Mouse (Mus musculus) heart, postnatal 14 days (tissue): Measurements from ENCODE around the gene Wdhd1. TPM values are rescaled to one million over a fixed set of nuclear protein-coding genes. Genes with fewer than 3 reads are reported as not detected.

Source experiments
- DNase-seq, 2 experiments: peaks; one replicate each; pipeline ENCODE4 v3.0.0; 2021 to 2022
- intact Hi-C: fragments of 180-260 bp; cut with DNase I; formaldehyde crosslinking; loops from one replicate; pipeline ENCODE4 v1.15.1; 2025
- total RNA-seq, 2 experiments: library from RNA; stranded (reverse); gene quantifications; 2 replicates each; pipeline ENCODE4 v1.2.3; 2021

Gene Wdhd1
- total RNA-seq, 2 experiments from 2014 or later: 1.5 to 2.0 TPM

GRCm38 (mm10) chr14:47285271-47285670 lies 8.6 kb upstream of the Wdhd1 start:
- intact Hi-C loops: no loop called here
- DNase-seq: no peak

DNA sequence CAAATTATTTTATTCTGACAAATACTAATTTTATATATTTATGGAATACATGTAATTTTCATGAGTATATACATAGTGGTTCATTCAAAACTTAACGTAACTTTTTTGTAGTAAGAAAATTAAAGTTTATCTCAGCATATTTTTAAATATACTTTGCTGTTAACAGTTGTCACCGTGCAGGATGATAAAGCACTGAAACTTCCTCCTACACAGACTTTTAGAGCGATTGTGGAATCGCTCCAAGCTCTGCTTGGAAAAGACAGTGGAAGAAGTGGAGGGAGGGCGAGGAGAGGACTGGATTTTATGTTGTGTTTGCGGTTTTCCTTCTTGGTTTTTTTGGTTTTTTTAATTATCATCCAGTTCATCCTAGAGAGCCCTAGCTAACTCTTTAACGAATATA lies 6.9 kb upstream of the Wdhd1 start:
- no peak for DNase-seq
- intact Hi-C loops: no loop called here

- no peak for DNase-seq
- intact Hi-C loops: no loop called here
Observed at GRCm38 (mm10) chr14:47281535-47281934, 4.9 kb upstream of the Wdhd1 start.

DNA sequence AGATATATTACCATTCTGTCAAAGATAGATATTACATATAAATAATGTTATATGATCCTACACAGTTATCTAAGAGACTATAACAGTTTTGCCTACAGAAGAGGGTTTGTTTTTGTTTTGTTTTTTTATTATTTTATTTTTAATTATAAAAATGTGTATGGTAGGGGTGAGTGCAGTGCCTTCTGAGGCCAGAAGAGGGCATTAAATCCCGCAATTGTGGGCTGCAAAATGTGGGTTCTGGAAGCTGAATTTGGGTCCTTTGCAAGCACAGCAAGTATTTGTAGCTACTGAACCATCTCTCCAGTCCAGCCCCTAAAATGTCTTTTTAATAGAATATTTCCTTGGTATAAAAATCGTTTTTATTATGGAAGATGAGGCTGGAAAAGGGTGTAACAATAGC lies 2.4 kb upstream of the Wdhd1 start:
- intact Hi-C loops: no loop called here
- no peak for DNase-seq

GRCm38 (mm10) chr14:47276036-47276603 lies 537 bp downstream of the Wdhd1 start:
- DNase-seq: no peak

GRCm38 (mm10) chr14:47275417-47275816 lies 1.2 kb downstream of the Wdhd1 start:
- intact Hi-C loops: no loop called here
- DNase-seq: no peak

More at GRCm38 (mm10) chr14:47276036-47276603, 537 bp downstream of the Wdhd1 start:
- intact Hi-C loops: loop anchor here (2.0 kb wide), 2 partner anchors 23 to 123 kb away; partner anchors contain the start of gene Mapk1ip1l

DNA sequence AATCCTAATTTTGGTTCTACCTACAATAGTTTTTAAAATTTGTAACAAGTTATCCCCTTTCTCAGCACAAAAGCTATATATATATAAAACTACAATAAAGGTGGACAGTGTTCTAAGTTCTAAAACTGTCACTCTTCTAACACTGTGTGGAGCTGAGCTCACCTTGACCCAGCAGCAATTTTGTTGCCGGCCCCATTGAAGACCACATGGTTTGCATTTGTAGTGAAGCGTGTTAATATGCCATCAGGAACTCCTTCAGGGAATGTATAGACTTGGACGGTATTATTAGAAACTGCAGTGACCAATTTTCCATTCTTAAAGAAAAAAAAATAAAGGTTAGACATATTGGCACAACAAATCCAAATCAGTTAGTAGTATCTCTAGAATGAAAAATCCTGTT lies 2.9 kb downstream of the Wdhd1 start:
- DNase-seq: no peak
- intact Hi-C loops: no loop called here

- no peak for DNase-seq
- intact Hi-C loops: no loop called here
Observed at GRCm38 (mm10) chr14:47269706-47270105, 7.0 kb downstream of the Wdhd1 start.

GRCm38 (mm10) chr14:47269056-47269455 lies 7.6 kb downstream of the Wdhd1 start:
- intact Hi-C loops: no loop called here
- no peak for DNase-seq

GRCm38 (mm10) chr14:47265829-47266228 lies 10.8 kb downstream of the Wdhd1 start:
- DNase-seq: no peak
- intact Hi-C loops: no loop called here

DNA sequence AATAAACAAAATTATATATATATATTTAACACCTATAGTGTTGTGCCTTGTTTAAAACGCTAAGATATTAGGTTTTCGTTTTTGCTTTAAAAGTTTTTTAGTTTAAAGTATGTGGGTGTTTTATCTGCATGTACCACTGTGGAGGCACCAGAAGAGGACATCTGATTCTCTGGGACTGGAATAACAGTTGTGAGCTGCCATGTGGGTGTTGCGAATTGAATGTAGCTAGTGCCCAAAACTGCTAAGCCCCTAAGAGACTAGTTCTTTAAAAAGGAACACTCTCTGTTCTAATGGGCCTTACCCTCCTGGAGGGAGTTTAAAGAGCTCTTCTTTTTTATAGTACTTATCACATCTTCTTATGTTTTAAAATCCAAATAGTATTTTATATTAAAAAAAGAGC lies 11.8 kb downstream of the Wdhd1 start:
- DNase-seq: no peak
- intact Hi-C loops: no loop called here

DNA sequence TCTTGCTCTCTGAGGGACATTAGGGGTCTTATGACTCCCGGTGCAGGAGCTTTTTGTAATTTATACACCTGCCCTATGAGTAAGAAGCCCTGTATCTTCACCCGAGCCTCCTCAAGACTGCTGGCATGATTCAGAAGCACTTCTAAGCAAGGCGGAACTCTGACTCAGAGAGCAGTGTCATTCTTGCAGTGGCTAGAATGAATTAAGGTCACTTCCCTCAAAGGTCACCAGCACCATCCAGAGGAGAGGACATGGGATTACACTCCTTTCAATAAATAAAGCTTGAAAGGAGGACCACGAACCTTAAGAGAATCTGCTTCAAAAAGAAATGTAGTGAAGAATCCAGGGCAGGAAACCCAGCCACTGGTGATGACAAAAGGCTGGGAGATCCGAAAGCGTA lies 26.8 kb downstream of the Wdhd1 start:
- DNase-seq: peak; percentile 2 to 17
- intact Hi-C loops: loop anchor here (2.0 to 5.0 kb wide), 2 partner anchors 163 to 369 kb away; no protein-coding TSS in a partner anchor

- intact Hi-C loops: no loop called here
- DNase-seq: no peak
Observed at GRCm38 (mm10) chr14:47242753-47243152, 33.9 kb downstream of the Wdhd1 start.

GRCm38 (mm10) chr14:47241046-47241445 lies 35.6 kb downstream of the Wdhd1 start:
- intact Hi-C loops: no loop called here
- no peak for DNase-seq

DNA sequence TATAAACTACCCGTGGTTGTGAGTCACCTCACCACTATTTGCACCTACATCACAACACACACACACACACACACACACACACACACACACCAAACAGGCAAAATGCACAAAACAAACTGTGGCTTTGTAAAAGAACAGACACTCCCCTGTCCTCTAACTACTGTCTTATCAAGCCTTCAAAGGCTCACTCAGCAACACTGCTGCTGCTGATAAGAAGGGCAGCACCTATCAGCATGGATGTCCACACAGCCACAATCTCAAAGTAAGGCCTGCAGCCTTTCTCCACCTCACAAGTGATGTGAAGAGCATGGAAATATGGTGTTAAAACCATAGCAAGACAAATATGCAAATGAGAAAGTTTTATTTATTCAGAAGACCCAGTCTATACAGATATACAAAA lies 36.1 kb downstream of the Wdhd1 start:
- no peak for DNase-seq
- intact Hi-C loops: no loop called here

GRCm38 (mm10) chr14:47237286-47237685 lies 39.4 kb downstream of the Wdhd1 start:
- intact Hi-C loops: no loop called here
- no peak for DNase-seq

- intact Hi-C loops: no loop called here
- DNase-seq: no peak
Observed at GRCm38 (mm10) chr14:47236491-47236890, 40.2 kb downstream of the Wdhd1 start.

DNA sequence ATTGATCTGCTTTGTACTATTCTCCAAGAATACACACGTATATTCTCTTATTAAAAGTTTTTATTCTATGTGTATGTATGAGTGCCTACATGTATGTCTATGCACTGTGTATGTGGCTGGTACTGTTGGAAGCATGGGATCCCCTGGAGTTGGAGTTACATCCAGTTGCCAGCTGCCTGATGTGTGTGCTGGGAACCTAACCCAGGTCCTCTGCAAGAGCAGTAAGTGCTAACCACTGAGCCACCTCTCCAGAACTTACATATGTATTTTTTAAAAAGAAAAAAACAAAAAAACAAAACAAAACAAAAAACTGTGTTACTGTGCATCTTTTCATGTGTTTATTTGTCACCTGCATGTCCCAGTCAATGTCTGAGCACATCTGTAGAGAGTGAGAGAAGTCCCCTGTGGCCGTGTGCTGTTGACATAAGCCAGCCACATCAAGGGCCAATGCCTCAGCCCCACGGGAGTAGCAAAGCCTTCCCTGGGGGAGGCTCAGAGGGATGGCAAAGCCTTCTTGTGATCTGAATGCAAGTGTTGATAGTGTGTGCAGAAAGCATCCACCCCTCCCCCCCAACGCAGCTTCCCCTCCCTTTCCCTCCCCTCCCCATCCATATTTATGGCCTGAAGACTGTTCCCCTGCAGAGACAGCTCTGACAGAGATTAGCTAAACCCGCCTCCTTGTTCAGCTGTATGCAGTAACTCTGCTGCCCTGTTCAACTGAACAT lies 42.0 kb downstream of the Wdhd1 start:
- intact Hi-C loops: no loop called here
- no peak for DNase-seq

DNA sequence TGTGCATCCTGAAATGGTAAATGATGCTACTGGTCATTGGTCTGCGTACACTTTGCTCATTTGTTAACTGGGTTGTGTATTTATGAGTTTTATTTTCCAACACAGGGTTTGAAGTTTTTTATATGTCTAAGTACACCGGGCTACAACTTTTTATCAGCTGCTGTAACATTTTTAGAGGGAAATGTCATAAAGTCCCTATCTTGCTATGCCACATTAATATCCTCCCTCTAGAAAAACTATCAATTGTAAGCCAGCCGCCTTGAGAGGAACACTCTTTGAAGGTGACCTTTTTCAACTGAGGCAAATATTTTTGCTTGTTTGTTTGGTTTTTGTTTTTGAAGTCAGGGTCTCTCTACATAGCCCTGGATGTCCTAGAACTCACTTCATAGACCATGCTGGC lies 42.6 kb downstream of the Wdhd1 start:
- no peak for DNase-seq
- intact Hi-C loops: no loop called here

DNA sequence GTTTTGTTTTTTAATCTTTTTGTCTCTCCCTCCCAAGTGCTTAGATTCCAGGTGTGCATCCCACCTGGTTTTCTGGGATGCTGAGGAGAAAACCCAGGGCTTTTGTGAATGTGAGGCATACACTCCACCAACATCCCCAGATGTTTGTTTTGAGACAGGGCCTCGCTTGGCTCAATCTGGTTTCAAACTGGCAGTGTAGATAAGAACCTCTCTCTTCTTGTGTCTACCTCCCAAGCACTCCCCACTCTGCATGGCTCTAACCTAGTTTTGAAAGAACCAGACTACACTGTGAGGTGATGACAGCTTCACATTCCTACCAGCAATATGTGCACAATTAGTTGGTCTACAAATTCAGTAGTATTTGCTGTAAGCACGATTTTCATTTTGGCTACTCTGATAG lies 43.1 kb downstream of the Wdhd1 start:
- intact Hi-C loops: no loop called here
- no peak for DNase-seq

GRCm38 (mm10) chr14:47229796-47230376 lies 46.8 kb downstream of the Wdhd1 start:
- no peak for DNase-seq
- intact Hi-C loops: no loop called here

DNA sequence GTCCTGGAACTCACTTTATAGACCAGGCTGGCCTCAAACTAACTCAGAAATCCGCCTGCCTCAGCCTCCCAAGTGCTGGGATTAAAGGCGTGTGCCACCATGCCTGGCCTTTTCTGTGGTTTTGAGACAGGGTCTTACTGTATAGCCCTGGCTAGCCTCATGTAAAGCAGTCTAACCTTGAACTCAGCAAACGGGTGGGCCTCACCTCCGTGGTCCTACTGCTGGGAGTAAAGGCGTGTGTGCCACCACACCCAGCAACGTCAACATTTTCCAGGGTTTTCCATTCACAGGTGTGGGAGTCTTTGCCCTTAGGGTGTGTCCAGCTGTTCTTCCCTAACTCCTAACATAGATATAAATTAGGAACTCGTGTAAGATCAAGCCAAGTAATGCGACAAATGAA lies 50.7 kb downstream of the Wdhd1 start:
- no peak for DNase-seq

More for the DNA sequence above, 50.7 kb downstream of the Wdhd1 start:
- intact Hi-C loops: no loop called here
